Mouse (Mus musculus) urinary bladder, postnatal 14 days (tissue): ENCODE data around the gene Nos1.

ENCODE experiments used
- DNase-seq: peaks from one replicate; pipeline ENCODE4 v3.0.0; 2021; ENCODE audit warnings: low spot score

Gene Nos1

DNA sequence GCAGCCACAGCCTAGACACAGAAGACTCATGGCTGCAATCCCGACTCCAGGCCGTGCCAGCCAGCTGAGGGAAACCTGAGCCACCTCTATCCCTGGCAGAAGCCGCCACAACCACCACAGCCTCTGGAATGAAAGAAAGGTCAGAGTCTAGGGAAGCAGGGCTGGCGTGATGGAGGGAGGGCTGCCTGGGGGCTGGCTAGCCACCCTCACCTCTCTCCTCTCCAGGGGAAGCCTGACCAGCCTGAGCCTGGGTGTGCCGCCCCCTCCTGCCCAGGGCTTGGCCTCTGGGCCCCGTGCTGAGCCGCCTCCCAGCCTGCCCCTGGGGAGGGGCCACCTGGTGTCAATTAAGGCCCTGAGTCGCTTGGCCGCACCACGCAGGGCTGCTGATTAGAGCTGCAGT lies at the start of gene Nos1:
Nos1 (plus strand) TSS at position 352 of the 400 bp plus-strand sequence.
- no peak for DNase-seq

- DNase-seq: no peak
These were observed 49.5 kb upstream of the Nos1 start for GRCm38 (mm10) chr5:117731311-117731710.

GRCm38 (mm10) chr5:117744654-117745178 lies 36.1 kb upstream of the Nos1 start:
- DNase-seq: peak; percentile 4

DNA sequence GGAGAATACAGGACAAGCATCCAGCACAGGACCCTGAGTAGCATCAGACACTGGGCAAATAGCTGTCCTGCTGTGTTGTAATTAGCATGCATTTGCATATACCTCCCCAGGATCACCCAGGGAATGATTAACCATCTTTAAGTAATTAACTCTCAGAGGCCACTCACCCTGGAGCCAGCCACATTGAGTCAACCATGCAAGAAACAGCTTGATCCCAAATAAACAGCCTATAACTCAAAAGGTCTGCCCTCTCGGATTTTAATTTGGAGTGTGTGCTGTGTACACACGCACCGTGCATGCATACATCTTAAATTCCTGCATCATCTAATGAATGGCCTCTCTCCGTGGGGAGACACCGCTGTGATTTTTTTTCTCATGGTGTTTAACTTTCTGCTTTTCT lies 31.5 kb upstream of the Nos1 start:
- DNase-seq: no peak

DNA sequence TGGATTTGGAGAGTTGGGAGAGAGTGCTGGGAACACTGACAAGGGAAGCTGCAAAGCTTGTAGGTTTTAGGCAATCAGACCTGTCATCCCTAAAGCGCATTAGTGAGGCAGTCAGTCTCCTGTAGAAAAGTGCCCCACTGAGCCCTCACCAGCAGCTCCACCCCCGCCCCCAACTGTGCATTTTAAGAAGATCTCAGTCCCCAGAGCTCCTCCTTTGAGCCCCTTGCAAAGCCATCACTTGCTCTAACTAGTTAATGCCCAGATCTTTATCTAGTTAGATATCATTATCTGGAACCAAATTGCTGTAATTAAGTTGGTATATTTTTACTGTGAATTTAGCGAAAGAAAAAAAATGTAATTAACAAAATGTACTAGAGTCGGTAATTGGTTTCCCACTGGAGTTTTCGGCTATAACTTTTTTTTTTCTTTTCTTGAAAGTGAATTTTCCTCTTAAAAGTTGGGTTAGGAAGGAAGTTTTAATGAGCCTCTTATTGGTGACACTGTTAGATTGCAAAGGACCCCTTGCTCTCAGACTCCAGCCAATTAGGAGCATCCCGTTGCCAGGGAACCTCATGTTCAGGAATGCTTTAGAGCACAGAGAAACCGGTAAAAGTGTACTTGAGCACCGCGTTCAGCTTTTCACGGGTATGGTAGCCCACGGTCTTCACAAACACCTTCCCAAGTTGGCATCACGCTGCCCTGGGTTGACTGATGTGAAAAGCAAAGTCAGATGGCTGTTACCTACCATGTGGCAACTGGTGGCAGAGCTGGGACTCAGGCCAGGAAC lies 22.9 kb upstream of the Nos1 start:
- DNase-seq: no peak

- no peak for DNase-seq
These were observed 19.5 kb upstream of the Nos1 start for GRCm38 (mm10) chr5:117761181-117761832.

DNA sequence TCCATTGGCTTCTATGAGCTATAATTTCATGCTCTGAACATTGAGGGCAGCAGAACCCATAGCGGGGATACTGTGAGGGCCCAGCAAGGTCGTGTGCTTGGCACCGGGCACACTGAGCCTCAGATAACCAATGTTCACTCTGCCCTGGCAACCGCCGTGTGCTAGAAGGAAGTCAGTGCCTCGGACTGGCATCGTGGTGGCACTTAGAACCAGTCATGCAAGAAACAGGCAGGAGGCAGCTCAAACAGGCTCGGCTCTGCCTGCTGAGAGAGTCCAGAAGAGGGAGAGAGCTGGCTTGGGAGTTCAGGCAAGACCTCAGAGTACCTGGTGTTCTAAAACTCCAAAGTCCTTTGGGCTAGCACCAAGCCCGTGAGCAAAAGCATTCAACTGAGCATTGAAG lies 16.3 kb upstream of the Nos1 start:
- peak; percentile 7 for DNase-seq

DNA sequence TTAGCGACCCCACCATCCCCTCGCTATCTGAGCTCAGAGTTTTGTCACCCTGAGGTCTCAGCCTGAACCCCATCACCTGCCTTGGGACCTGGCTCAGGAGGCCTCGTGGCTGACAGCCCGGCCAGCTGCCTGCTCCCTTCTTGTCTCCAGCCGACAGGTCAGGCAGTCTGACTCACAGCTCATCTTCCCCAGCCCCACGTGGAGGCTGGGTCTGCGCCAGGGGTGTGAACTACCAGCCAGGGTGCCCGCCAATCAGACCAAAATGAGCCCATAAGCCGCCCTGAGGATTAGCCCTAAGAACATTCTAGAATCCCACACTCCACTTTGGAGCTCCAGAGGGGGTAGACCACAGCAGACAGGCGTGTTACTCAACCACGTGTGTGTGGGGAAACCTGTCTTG lies 1.7 kb upstream of the Nos1 start:
- peak; percentile 12 for DNase-seq

DNA sequence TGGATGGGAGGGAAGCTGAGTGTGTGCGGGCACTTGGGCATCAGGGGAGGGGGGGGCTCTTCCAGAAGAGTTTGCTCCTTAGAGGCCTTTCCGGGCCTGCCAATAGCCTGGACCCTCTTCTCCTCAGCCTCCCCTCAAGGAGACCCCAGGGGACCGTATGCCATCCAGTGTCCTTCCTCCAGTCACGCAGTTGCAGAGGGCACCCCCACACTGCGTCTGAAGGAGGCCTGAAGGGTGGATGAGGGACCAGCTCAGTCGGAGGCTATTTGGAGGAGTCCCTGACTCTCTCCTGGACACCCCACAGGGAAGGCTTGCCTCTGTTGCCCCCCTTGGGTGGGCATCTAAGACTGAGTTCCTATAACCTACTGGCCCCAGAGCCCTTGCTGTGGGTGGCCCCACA lies 346 bp downstream of the Nos1 start:
- DNase-seq: no peak

DNA sequence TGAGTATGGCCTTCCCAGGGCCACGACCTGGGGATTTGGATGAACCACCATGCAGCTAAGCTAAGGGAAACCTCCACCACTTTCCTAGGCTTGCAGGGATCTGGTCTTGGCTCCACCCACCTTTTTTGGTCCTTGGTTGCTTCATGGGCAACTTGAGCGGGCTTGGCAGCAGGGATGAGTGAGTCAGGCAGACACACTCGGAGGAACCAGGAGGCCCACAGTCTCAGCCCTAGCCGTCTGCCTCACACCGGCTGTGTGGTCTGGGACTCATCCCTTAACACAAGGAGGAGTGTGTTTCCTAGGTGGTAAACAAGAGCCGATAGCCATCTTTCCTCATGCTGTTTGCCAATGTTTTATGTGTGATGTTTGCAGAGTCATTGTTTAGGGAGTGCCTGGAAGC lies 9.2 kb downstream of the Nos1 start:
- no peak for DNase-seq

GRCm38 (mm10) chr5:117791875-117792274 lies 11.0 kb downstream of the Nos1 start:
- DNase-seq: no peak

- no peak for DNase-seq
These were observed 20.0 kb downstream of the Nos1 start for GRCm38 (mm10) chr5:117800849-117801248.

GRCm38 (mm10) chr5:117802071-117802521 lies 21.3 kb downstream of the Nos1 start:
- DNase-seq: no peak

GRCm38 (mm10) chr5:117803551-117803950 lies 22.7 kb downstream of the Nos1 start:
- DNase-seq: no peak

- DNase-seq: no peak
These were observed 30.1 kb downstream of the Nos1 start for GRCm38 (mm10) chr5:117810930-117811329.

DNA sequence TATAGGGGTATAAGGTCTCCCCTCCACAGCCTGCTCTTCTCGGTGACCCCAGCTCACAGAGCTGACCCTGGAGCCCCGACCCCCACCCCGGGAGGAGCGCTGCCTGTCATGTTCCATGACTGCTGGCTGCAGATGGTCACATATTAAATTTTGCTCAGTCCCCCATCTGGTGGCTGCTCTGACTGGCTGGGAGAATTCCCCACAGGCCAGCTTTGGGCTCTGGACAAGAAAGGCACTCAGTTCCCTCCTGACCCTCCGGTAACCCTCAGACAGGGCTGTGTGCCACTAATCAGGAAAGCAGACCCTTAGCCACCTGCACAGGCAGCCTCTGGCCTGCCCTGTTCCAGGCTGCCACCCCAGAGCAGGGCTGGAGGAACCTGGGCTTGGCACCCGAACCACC lies 38.0 kb downstream of the Nos1 start:
- DNase-seq: no peak

- no peak for DNase-seq
These were observed 39.6 kb downstream of the Nos1 start for GRCm38 (mm10) chr5:117820445-117820844.

DNA sequence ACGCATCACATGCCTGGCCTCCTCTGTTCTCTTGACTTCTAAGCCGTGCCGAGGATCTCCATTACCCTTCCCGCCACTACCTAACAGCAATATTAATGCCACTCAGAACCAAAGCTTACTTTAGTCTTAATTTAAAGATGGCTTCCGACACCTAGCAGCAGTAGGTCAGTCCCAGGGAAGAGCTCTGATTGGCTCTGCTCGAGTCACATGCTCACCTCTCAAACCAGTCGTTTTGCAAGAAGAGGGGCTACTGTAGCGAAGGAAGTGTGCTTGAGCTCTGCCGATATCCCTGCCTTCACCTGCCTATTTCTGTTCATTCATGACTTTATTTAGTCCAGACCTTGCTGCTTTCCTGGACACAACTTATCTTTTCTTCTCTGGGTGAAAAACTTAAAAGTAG lies 43.0 kb downstream of the Nos1 start:
- no peak for DNase-seq

GRCm38 (mm10) chr5:117824486-117824885 lies 43.7 kb downstream of the Nos1 start:
- no peak for DNase-seq

DNA sequence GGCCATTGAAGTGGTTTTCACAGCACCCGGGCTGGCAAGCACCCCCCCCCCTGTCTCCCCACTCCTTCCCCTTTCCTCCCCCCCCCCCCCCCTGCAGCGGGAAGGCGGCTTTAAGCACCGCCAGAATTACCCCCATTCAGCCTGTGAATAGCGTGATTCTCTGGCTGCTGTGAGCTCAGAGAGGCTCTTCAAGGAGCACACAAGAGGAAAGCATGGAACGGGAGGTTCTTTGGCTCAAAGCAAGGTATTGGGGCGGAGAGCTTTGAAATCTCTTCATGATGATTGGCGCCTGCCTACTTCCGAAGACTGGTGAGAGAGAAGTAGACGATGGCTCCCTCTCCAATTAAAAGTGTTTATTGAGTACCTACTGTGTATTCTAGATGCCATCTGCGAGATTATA lies 44.5 kb downstream of the Nos1 start:
- DNase-seq: no peak

- no peak for DNase-seq
These were observed 46.5 kb downstream of the Nos1 start for GRCm38 (mm10) chr5:117827366-117827765.

GRCm38 (mm10) chr5:117836930-117837329 lies 56.1 kb downstream of the Nos1 start:
- DNase-seq: peak; percentile 62

DNA sequence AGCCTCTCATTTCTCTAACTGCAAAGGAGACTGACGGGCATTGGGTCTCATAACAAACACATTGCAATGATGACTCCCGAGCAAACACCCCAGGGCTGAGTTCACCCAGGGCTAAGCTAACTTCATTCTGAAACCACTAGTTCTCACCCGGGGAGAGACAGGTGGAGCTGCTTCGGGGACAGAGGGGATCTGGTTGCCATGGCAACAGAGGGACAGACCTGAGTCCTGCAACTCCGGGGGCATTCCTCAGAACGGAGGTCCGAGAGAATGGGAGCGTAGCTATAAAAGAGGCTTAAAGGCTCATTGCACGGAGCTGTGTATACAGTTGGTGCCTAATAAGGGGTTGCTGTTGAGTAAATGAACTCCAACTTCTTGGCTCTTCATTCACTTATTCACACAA lies 56.9 kb downstream of the Nos1 start:
- DNase-seq: no peak
